ENCODE assay signal across 7 mouse cellular contexts in the genomic region with DNA sequence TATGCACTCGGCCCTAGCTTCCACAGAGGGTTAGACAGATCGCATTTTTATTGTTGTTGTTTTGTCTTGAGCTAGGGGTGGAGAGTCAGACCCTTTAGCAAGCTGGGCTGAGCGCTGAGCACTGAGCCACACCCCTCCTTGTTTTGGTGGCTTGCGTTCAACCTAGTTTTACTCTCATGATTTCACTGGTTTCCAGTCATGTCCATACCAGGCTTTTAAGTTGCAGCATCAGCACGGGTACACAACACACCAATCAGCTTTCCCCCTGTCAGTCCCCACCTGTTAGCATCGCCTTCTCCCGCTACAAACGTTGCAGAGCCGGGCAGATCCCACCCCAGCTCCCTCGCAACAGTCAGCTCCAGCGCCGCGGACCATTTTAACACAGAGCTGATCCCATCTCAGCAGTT. TPM values are rescaled to one million over a fixed set of nuclear protein-coding genes. Genes with fewer than 3 reads are reported as not detected.
A peak's percentile ranks its signal among the peaks of the same experiment; 100 is the strongest.
DNase-seq lines count a peak whose midpoint lies in the region; ATAC-seq and TF ChIP-seq lines count a peak whose summit lies in the region.

No protein-coding gene starts in this region.

- TF ChIP-seq CTCF in testis, adult 2 months (IDR thresholded peaks at IDR 0.05; ENCODE audit: control insufficient read depth, insufficient read depth, insufficient replicate concordance, low read depth, low read length) = no peak
- no peak for TF ChIP-seq CTCF in liver, adult 2 months (IDR thresholded peaks at IDR 0.05; ENCODE audit: low read depth, low read length)

- 0 out of 2 replicates have a peak overlapping the region, but pooled peaks have one; percentile 26 for H3K9ac ChIP-seq in liver, adult 2 months (ENCODE audit: low read depth, low read length)
- H3K9ac ChIP-seq in stomach, embryonic 16.5 days (ENCODE audit: low read length) = peak overlapping the region; percentile 72

- H3K79me2 ChIP-seq in liver, adult 2 months (ENCODE audit: control insufficient read depth, insufficient read depth, low read length) = no peaks in the 10 kb centered on the region

- no peaks in the 10 kb centered on the region for H3K4me1 ChIP-seq in testis, adult 2 months (ENCODE audit: control insufficient read depth, insufficient read depth, low read length)
- peaks cover 6% of the 10 kb centered on the region; the same call in 1 of the 2 replicates for H3K4me1 ChIP-seq in liver, adult 2 months (ENCODE audit: control insufficient read depth, insufficient read depth, low read length)
- H3K4me1 ChIP-seq in stomach, embryonic 16.5 days (ENCODE audit: control insufficient read depth, insufficient read depth, low read length) = peaks cover 11% of the 10 kb centered on the region

- H3K27me3 ChIP-seq in testis, adult 2 months (ENCODE audit: control insufficient read depth, insufficient read depth, low read length) = no peaks in the 10 kb centered on the region
- H3K27me3 ChIP-seq in liver, adult 2 months (ENCODE audit: control insufficient read depth, insufficient read depth, low read length) = no peaks in the 10 kb centered on the region
- no peaks in the 10 kb centered on the region for H3K27me3 ChIP-seq in stomach, embryonic 16.5 days (ENCODE audit: control insufficient read depth, insufficient read depth, low read length)

- TF ChIP-seq POLR2A in testis, adult 2 months (IDR thresholded peaks at IDR 0.05; ENCODE audit: control insufficient read depth, low read depth, low read length) = no peak
- no peak for TF ChIP-seq POLR2A in liver, adult 2 months (IDR thresholded peaks at IDR 0.05; ENCODE audit: extremely low read depth, insufficient read depth, low read length)

- peak overlapping the region; percentile 74 for H3K27ac ChIP-seq in testis, adult 2 months (ENCODE audit: control insufficient read depth, insufficient read depth, low read depth, low read length)
- no peak overlapping the region for H3K27ac ChIP-seq in liver, adult 2 months (replicated peaks; ENCODE audit: insufficient read depth, low read depth, low read length)
- peak overlapping the region; percentile 54; the same call in 1 of the 2 replicates for H3K27ac ChIP-seq in stomach, embryonic 16.5 days (ENCODE audit: low read length)

- no peaks in the 10 kb centered on the region for H3K9me3 ChIP-seq in stomach, embryonic 16.5 days (replicated peaks; ENCODE audit: control insufficient read depth, low read length)

- peak overlapping the region; percentile 55 for H3K4me2 ChIP-seq in stomach, embryonic 16.5 days (ENCODE audit: low read depth, low read length)

- H3K36me3 ChIP-seq in testis, adult 2 months (ENCODE audit: control insufficient read depth, insufficient read depth, low read length) = peaks cover 1% of the 10 kb centered on the region; the same call in 1 of the 2 replicates
- no peaks in the 10 kb centered on the region for H3K36me3 ChIP-seq in liver, adult 2 months (ENCODE audit: control insufficient read depth, insufficient read depth, low read length)
- no peaks in the 10 kb centered on the region for H3K36me3 ChIP-seq in stomach, embryonic 16.5 days (ENCODE audit: control insufficient read depth, insufficient read depth, low read length)

- no peak for DNase-seq in testis, postnatal 10 days (ENCODE audit: low spot score)
- no peak for DNase-seq in liver, adult 2 months (ENCODE audit: extremely low read depth, low read depth, low spot score)
- DNase-seq in layer of hippocampus, adult 9-10 months (ENCODE audit: low spot score) = no peak
- no peak for DNase-seq in kidney, postnatal 4 days

- H3K4me3 ChIP-seq in testis, adult 2 months (ENCODE audit: control insufficient read depth, low read depth, low read length) = peak overlapping the region; percentile 94
- peak overlapping the region; percentile 68 for H3K4me3 ChIP-seq in liver, adult 2 months (ENCODE audit: insufficient read depth, low read depth, low read length)
- peak overlapping the region; percentile 69 for H3K4me3 ChIP-seq in stomach, embryonic 16.5 days (replicated peaks; ENCODE audit: low read length)

- under 1% methylated on average over 13 of the region's 13 CpGs for WGBS in liver, adult 2 months
- under 1% methylated on average over 13 of the region's 13 CpGs for WGBS in stomach, embryonic 16.5 days

- ATAC-seq in erythroblast, adult 5-6 weeks (replicated peaks; ENCODE audit: low FRiP score, poor library complexity, severe bottlenecking) = peak; percentile 69
- ATAC-seq in stomach, embryonic 16.5 days (ENCODE audit: insufficient read depth, low FRiP score) = peak; percentile 4; the same call in 1 of the 2 replicates

RNA-seq across cellular contexts. Expression of gene Ndc80, which starts 0.4 kb away (rescaled TPM):
- polyA plus RNA-seq in testis, adult 2 months (2012; rRNA removed) = 3.0 and 3.7 TPM in 2 replicates
- total RNA-seq in erythroblast, adult 5-6 weeks (2015; ENCODE audit: low replicate concordance) = 29.5 and 32.9 TPM in 2 replicates
- 39.2 and 56.2 TPM in 2 replicates for total RNA-seq in erythroblast, adult 5-6 weeks (2017; ENCODE audit: low replicate concordance)
- 0.34 and 0.46 TPM in 2 replicates for total RNA-seq in liver, adult 2 months (2014; rRNA removed)
- polyA plus RNA-seq in liver, adult 2 months (2012; rRNA removed) = not detected in 2 replicates
- polyA plus RNA-seq in stomach, embryonic 16.5 days (2015; fragmentation: Nextera tagmentation; extraction: Ambion mirVana) = 37.6 and 37.9 TPM in 2 replicates

RNA-seq across cellular contexts. Expression of gene Spdya, which starts 25.6 kb away (rescaled TPM):
- polyA plus RNA-seq in testis, adult 2 months (2012; rRNA removed) = 34.3 and 37.7 TPM in 2 replicates
- total RNA-seq in erythroblast, adult 5-6 weeks (2015; ENCODE audit: low replicate concordance) = not detected in 2 replicates
- not detected in 2 replicates for total RNA-seq in erythroblast, adult 5-6 weeks (2017; ENCODE audit: low replicate concordance)
- not detected in 2 replicates for total RNA-seq in liver, adult 2 months (2014; rRNA removed)
- polyA plus RNA-seq in liver, adult 2 months (2012; rRNA removed) = not detected in 2 replicates
- 0.49 and 0.54 TPM in 2 replicates for polyA plus RNA-seq in stomach, embryonic 16.5 days (2015; fragmentation: Nextera tagmentation; extraction: Ambion mirVana)

RNA-seq across cellular contexts. Expression of gene Smchd1, which starts 51.2 kb away (rescaled TPM):
- polyA plus RNA-seq in testis, adult 2 months (2012; rRNA removed) = 5.5 and 6.7 TPM in 2 replicates
- total RNA-seq in erythroblast, adult 5-6 weeks (2015; ENCODE audit: low replicate concordance) = 49.4 and 60.6 TPM in 2 replicates
- 51.0 and 65.6 TPM in 2 replicates for total RNA-seq in erythroblast, adult 5-6 weeks (2017; ENCODE audit: low replicate concordance)
- 16.0 and 17.1 TPM in 2 replicates for total RNA-seq in liver, adult 2 months (2014; rRNA removed)
- 1.8 and 2.5 TPM in 2 replicates for polyA plus RNA-seq in liver, adult 2 months (2012; rRNA removed)
- polyA plus RNA-seq in stomach, embryonic 16.5 days (2015; fragmentation: Nextera tagmentation; extraction: Ambion mirVana) = 42.8 and 45.4 TPM in 2 replicates

Comparison
In these comparisons a context has a peak if more than half of its experiments do, and no peak if none do; other contexts are left out.
1. RNA of gene Spdya, which starts 25.6 kb away (polyA plus RNA-seq): 34.3 to 37.7 TPM in testis, adult 2 months; 0.49 to 0.54 TPM in stomach, embryonic 16.5 days and not detected in liver, adult 2 months; every median in the first group is over 10 times any median in the second.
2. Peak in every context shown above with its lines, with median percentiles within 50 percentile points of each other: H3K4me3 ChIP-seq.